Mouse (Mus musculus) forebrain, embryonic 11.5 days (tissue): ENCODE results near the gene Gsc2. TPM values are rescaled to one million over a fixed set of nuclear protein-coding genes. Genes with fewer than 3 reads are reported as not detected.

Experiments used
- polyA plus RNA-seq: library from polyadenylated mRNA; unstranded; fragments of >200 nt; fragmentation: Nextera tagmentation; extraction: Ambion mirVana; gene quantifications from 2 replicates; pipeline ENCODE4 v1.2.1, GENCODE M21; 2014

Gene Gsc2
- polyA plus RNA-seq, 1 experiment from 2014 or later, result not detected

Other genes starting within 250 kb of the Gsc2 start
- 48.1 and 50.9 TPM in 2 replicates for gene Med15, start 182.2 kb downstream of the Gsc2 start, polyA plus RNA-seq
- gene Klhl22, start 155.4 kb downstream of the Gsc2 start, polyA plus RNA-seq, result 54.6 and 57.7 TPM in 2 replicates
- 7.4 and 7.9 TPM in 2 replicates for gene Scarf2, start 117.8 kb downstream of the Gsc2 start, polyA plus RNA-seq
- not detected in 2 replicates for gene B830017H08Rik, start 81.9 kb downstream of the Gsc2 start, polyA plus RNA-seq
- 4.3 and 4.6 TPM in 2 replicates for gene Car15, start 76.7 kb downstream of the Gsc2 start, polyA plus RNA-seq
- 0.32 and 0.51 TPM in 2 replicates for gene Gm20518, start 23.4 kb downstream of the Gsc2 start, polyA plus RNA-seq
- not detected in 2 replicates for gene Tssk1, start 20.8 kb downstream of the Gsc2 start, polyA plus RNA-seq
- gene Dgcr2, start 16.5 kb downstream of the Gsc2 start, polyA plus RNA-seq, result 112 TPM in 2 replicates
- gene Tssk2, start 16.4 kb downstream of the Gsc2 start, polyA plus RNA-seq, result 0.52 TPM in 1 of 2 replicates, not detected in the other
- 50.2 and 54.3 TPM in 2 replicates for gene Ess2, start 3.7 kb downstream of the Gsc2 start, polyA plus RNA-seq
- gene Slc25a1, start 13.2 kb upstream of the Gsc2 start, polyA plus RNA-seq, result 105 and 107 TPM in 2 replicates
- gene Vpreb2, start 65.4 kb upstream of the Gsc2 start, polyA plus RNA-seq, result not detected in 2 replicates
- gene Dgcr6, start 137.8 kb upstream of the Gsc2 start, polyA plus RNA-seq, result 134 and 148 TPM in 2 replicates
- 10.2 and 12.2 TPM in 2 replicates for gene Prodh, start 175.1 kb upstream of the Gsc2 start, polyA plus RNA-seq
- gene Rtn4r, start 212.6 kb upstream of the Gsc2 start, polyA plus RNA-seq, result 3.2 and 4.0 TPM in 2 replicates